23 mouse cellular contexts compared by ENCODE assay signal in the genomic region with DNA sequence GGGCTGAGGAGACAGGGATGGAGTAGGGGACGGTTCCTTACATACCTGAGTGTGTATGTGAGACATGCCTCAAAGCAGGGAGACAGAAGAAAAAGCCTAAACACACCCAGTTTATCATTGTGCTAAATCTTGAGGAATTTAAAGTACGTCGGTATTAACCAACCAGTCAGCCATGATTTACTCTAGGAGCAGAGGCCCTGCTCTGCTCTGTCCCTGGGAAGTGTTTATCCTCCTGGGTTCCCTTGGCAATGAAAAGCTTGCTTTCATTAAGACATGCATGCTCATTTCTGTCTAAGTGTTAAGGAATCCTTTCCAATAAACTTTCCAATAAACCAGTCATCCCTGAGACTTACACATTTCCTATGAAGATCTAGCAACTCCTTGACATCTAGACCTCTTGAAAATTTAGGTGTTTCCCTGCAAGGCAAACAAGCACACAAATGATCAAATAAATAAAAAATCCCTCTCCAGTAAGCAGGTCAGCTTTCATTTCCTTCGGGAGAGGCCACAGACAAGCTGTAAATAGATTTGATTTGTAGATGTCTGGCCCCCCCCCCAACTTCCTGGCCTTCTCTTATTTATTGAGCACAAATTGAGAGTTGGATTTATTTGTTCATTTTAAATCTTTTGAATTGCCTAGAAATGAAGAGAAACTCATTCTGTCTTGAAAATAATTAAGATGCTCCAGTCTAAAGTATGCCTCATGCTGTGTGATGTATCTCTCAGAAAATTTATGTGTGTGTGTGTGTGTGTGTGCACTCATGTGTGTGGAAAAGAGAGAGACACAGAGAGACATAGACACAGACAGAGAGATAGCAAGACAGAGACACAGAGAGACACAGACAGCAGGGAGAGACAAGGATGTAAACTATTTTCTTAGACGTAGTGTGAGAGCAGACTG. TPM values are rescaled to one million over a fixed set of nuclear protein-coding genes. Genes with fewer than 3 reads are reported as not detected.
DNase-seq lines count a peak whose midpoint lies in the region; ATAC-seq and TF ChIP-seq lines count a peak whose summit lies in the region.
"Had no signal": no experiment of that assay in that cellular context is flagged by ENCODE, and none has a peak within 500 bp of the region (broad histone marks: within the 10 kb centered on the region; RNA-seq: fewer than 3 reads in every experiment).

No protein-coding gene starts in this region.

- H3K4me1 ChIP-seq in kidney, embryonic 14.5 days (ENCODE audit: control insufficient read depth, insufficient read depth, low read length), result peaks cover 6% of the 10 kb centered on the region; the same call in 1 of the 2 replicates
- H3K4me1 ChIP-seq in kidney, embryonic 15.5 days, result peaks cover 17% of the 10 kb centered on the region
- H3K4me1 ChIP-seq in limb, embryonic 15.5 days, result no peaks in the 10 kb centered on the region
- H3K4me1 ChIP-seq in small intestine, adult 2 months (ENCODE audit: control insufficient read depth, insufficient read depth, insufficient read length, low read length), result no peaks in the 10 kb centered on the region
- H3K4me1 ChIP-seq: embryonic facial prominence, embryonic 15.5 days; heart, embryonic 10.5 days; liver, embryonic 13.5 days had no signal

- TF ChIP-seq POLR2A in small intestine, adult 2 months (IDR thresholded peaks at IDR 0.05; ENCODE audit: low read depth, low read length), result no peak

- WGBS in kidney, embryonic 14.5 days, result 26% methylated on average over 5 of the region's 5 CpGs
- WGBS in kidney, embryonic 15.5 days, result 21% methylated on average over 5 of the region's 5 CpGs
- 34% methylated on average over 5 of the region's 5 CpGs for WGBS in limb, embryonic 15.5 days
- WGBS in small intestine, adult 2 months, result 53% methylated on average over 5 of the region's 5 CpGs

- H3K4me2 ChIP-seq in kidney, embryonic 14.5 days (replicated peaks; ENCODE audit: low read depth, low read length), result no peak overlapping the region
- H3K4me2 ChIP-seq in kidney, embryonic 15.5 days, result no peak overlapping the region
- H3K4me2 ChIP-seq in limb, embryonic 15.5 days, result no peak overlapping the region
- H3K4me2 ChIP-seq: embryonic facial prominence, embryonic 15.5 days; limb, embryonic 12.5 days; liver, embryonic 13.5 days had no signal

- no peak for TF ChIP-seq CTCF in small intestine, adult 2 months (IDR thresholded peaks at IDR 0.05; ENCODE audit: extremely low read depth, insufficient read length, insufficient replicate concordance, low read depth, low read length)

- H3K9me3 ChIP-seq in kidney, embryonic 14.5 days (ENCODE audit: control insufficient read depth, low read length), result no peaks in the 10 kb centered on the region
- H3K9me3 ChIP-seq in kidney, embryonic 15.5 days (replicated peaks), result no peaks in the 10 kb centered on the region
- H3K9me3 ChIP-seq in limb, embryonic 15.5 days, result no peaks in the 10 kb centered on the region
- H3K9me3 ChIP-seq: embryonic facial prominence, embryonic 15.5 days; heart, embryonic 10.5 days; limb, embryonic 12.5 days; liver, embryonic 13.5 days; midbrain, embryonic 10.5 days had no signal

- no peak for DNase-seq in kidney, adult 11 months
- no peak for DNase-seq in left cerebral cortex, postnatal 4 days
- DNase-seq in right cerebral cortex, postnatal 36 days (ENCODE audit: low spot score in 2 of 2), result no peak
- DNase-seq: cerebellum, adult 11 months; cerebellum, postnatal 25 days; gastrocnemius, postnatal 10 days; liver, embryonic 13.5 days; lung, adult 2 months; right cerebral cortex, postnatal 14 days; thymus, postnatal 14 days had no signal

- no peak overlapping the region for H3K27ac ChIP-seq in kidney, embryonic 14.5 days (ENCODE audit: low read depth, low read length)
- peak overlapping the region; percentile 54 for H3K27ac ChIP-seq in kidney, embryonic 15.5 days
- H3K27ac ChIP-seq in limb, embryonic 15.5 days, result 0 out of 2 replicates have a peak overlapping the region, but pooled peaks have one; percentile 19
- 0 out of 2 replicates have a peak overlapping the region, but pooled peaks have one; percentile 32 for H3K27ac ChIP-seq in small intestine, adult 2 months (ENCODE audit: insufficient read depth, low read depth, low read length)
- H3K27ac ChIP-seq: embryonic facial prominence, embryonic 15.5 days; heart, embryonic 10.5 days; limb, embryonic 12.5 days; liver, embryonic 13.5 days; midbrain, embryonic 10.5 days had no signal

- intact Hi-C loops in left cerebral cortex, postnatal 4 days (cut with DNase I), result no loop called here

- no peaks in the 10 kb centered on the region for H3K27me3 ChIP-seq in kidney, embryonic 14.5 days (ENCODE audit: control insufficient read depth, insufficient read depth, low read length)
- H3K27me3 ChIP-seq in kidney, embryonic 15.5 days, result no peaks in the 10 kb centered on the region
- H3K27me3 ChIP-seq in limb, embryonic 15.5 days, result no peaks in the 10 kb centered on the region
- no peaks in the 10 kb centered on the region for H3K27me3 ChIP-seq in small intestine, adult 2 months (ENCODE audit: control insufficient read depth, insufficient read depth, low read length)
- H3K27me3 ChIP-seq: embryonic facial prominence, embryonic 15.5 days; limb, embryonic 12.5 days; liver, embryonic 13.5 days had no signal

- H3K4me3 ChIP-seq in kidney, embryonic 14.5 days (ENCODE audit: low read length), result no peak overlapping the region
- no peak overlapping the region for H3K4me3 ChIP-seq in kidney, embryonic 15.5 days (replicated peaks)
- no peak overlapping the region for H3K4me3 ChIP-seq in limb, embryonic 15.5 days
- H3K4me3 ChIP-seq in small intestine, adult 2 months (ENCODE audit: low read depth, low read length), result no peak overlapping the region
- H3K4me3 ChIP-seq: embryonic facial prominence, embryonic 15.5 days; heart, embryonic 10.5 days; limb, embryonic 12.5 days; liver, embryonic 13.5 days; midbrain, embryonic 10.5 days; myocyte had no signal

- ATAC-seq in kidney, embryonic 14.5 days (ENCODE audit: low FRiP score, low TSS enrichment), result peak; percentile 72
- peak; percentile 33; the same call in 1 of the 2 replicates for ATAC-seq in kidney, embryonic 15.5 days (replicated peaks; ENCODE audit: low FRiP score)
- ATAC-seq in limb, embryonic 15.5 days (ENCODE audit: insufficient number of reproducible peaks, low FRiP score, low TSS enrichment, low read depth), result no peak
- ATAC-seq: forebrain, embryonic 16.5 days; hindbrain, embryonic 16.5 days; intestine, postnatal 0 days; midbrain, embryonic 16.5 days had no signal

- no peaks in the 10 kb centered on the region for H3K36me3 ChIP-seq in kidney, embryonic 14.5 days (ENCODE audit: control insufficient read depth, insufficient read depth, low read length)
- H3K36me3 ChIP-seq in kidney, embryonic 15.5 days, result no peaks in the 10 kb centered on the region
- H3K36me3 ChIP-seq in limb, embryonic 15.5 days, result no peaks in the 10 kb centered on the region
- H3K36me3 ChIP-seq in small intestine, adult 2 months (ENCODE audit: control insufficient read depth, insufficient read depth, low read length), result no peaks in the 10 kb centered on the region
- H3K36me3 ChIP-seq: embryonic facial prominence, embryonic 15.5 days; heart, embryonic 10.5 days; limb, embryonic 12.5 days; liver, embryonic 13.5 days; midbrain, embryonic 10.5 days had no signal

- no peak overlapping the region for H3K9ac ChIP-seq in kidney, embryonic 14.5 days (ENCODE audit: low read depth, low read length)
- H3K9ac ChIP-seq in kidney, embryonic 15.5 days, result no peak overlapping the region
- H3K9ac ChIP-seq in limb, embryonic 15.5 days, result no peak overlapping the region
- H3K9ac ChIP-seq: embryonic facial prominence, embryonic 15.5 days; limb, embryonic 12.5 days; liver, embryonic 13.5 days had no signal

RNA-seq across cellular contexts. Expression of a gene that starts 56.2 kb away (rescaled TPM):
- polyA plus RNA-seq in kidney, embryonic 14.5 days (2014; fragmentation: Nextera tagmentation; extraction: Ambion mirVana), result 48.0 and 75.0 TPM in 2 replicates
- polyA plus RNA-seq in kidney, embryonic 15.5 days (2015; fragmentation: Nextera tagmentation; extraction: Ambion mirVana), result 66.4 and 67.8 TPM in 2 replicates
- 48.2 and 56.9 TPM in 2 replicates for polyA plus RNA-seq in limb, embryonic 15.5 days (2015; fragmentation: Nextera tagmentation; extraction: Ambion mirVana)
- polyA plus RNA-seq in small intestine, adult 2 months (2012; rRNA removed), result 0.63 and 2.1 TPM in 2 replicates
- total RNA-seq in left cerebral cortex, postnatal 4 days (2021), result 10 to 100 TPM; 16.6 to 19.4 TPM

Comparison
In these comparisons a context has a peak if more than half of its experiments do, and no peak if none do; other contexts are left out.
1. RNA of a gene that starts 56.2 kb away (polyA plus RNA-seq): 48.0 to 75.0 TPM in kidney, embryonic 14.5 days, 66.4 to 67.8 TPM in kidney, embryonic 15.5 days and 48.2 to 56.9 TPM in limb, embryonic 15.5 days; 0.63 to 2.1 TPM in small intestine, adult 2 months; every median in the first group is over 10 times any median in the second.